Mouse (Mus musculus) adrenal gland, adult 8-10 months (tissue): ENCODE data around the gene S1pr3. TPM values are rescaled to one million over a fixed set of nuclear protein-coding genes. Genes with fewer than 3 reads are reported as not detected.
A peak's percentile ranks its signal among the peaks of the same experiment; 100 is the strongest.

Experiments used
- DNase-seq: peaks from one replicate; pipeline ENCODE4 v3.0.0; 2022
- total RNA-seq, 4 experiments: library from RNA; stranded (reverse); gene quantifications; 2 replicates each; pipeline ENCODE4 v1.2.4; 2022

The S1pr3 gene
- total RNA-seq: 10 to 100 TPM; 11.2 to 20.9 (median 14.8) TPM

- no peak for DNase-seq
Measured at GRCm38 (mm10) chr13:51408519-51409001, at the start of gene S1pr3. Gene S1pr3, plus strand, starts transcription at chr13:51408639.

GRCm38 (mm10) chr13:51360441-51360962 is 47.9 kb upstream of the S1pr3 start:
- no peak for DNase-seq

- DNase-seq: no peak
Measured at GRCm38 (mm10) chr13:51363390-51363789, 45.0 kb upstream of the S1pr3 start.

GRCm38 (mm10) chr13:51363985-51364384 is 44.5 kb upstream of the S1pr3 start:
- no peak for DNase-seq

GRCm38 (mm10) chr13:51365191-51365590 is 43.2 kb upstream of the S1pr3 start:
- no peak for DNase-seq

- DNase-seq: no peak
Measured at GRCm38 (mm10) chr13:51368346-51368745, 40.1 kb upstream of the S1pr3 start.

GRCm38 (mm10) chr13:51369354-51369753 is 39.1 kb upstream of the S1pr3 start:
- DNase-seq: no peak

- DNase-seq: no peak
Measured at GRCm38 (mm10) chr13:51373086-51373485, 35.4 kb upstream of the S1pr3 start.

- no peak for DNase-seq
Measured at GRCm38 (mm10) chr13:51374026-51374807, 34.2 kb upstream of the S1pr3 start.

GRCm38 (mm10) chr13:51378126-51378525 is 30.3 kb upstream of the S1pr3 start:
- DNase-seq: no peak

GRCm38 (mm10) chr13:51379596-51379995 is 28.8 kb upstream of the S1pr3 start:
- DNase-seq: no peak

GRCm38 (mm10) chr13:51381498-51381897 is 26.9 kb upstream of the S1pr3 start:
- no peak for DNase-seq

GRCm38 (mm10) chr13:51384899-51385298 is 23.5 kb upstream of the S1pr3 start:
- DNase-seq: no peak

- DNase-seq: no peak
Measured at GRCm38 (mm10) chr13:51387908-51388307, 20.5 kb upstream of the S1pr3 start.

- DNase-seq: no peak
Measured at GRCm38 (mm10) chr13:51390398-51390797, 18.0 kb upstream of the S1pr3 start.

- DNase-seq: no peak
Measured at GRCm38 (mm10) chr13:51391359-51391916, 17.0 kb upstream of the S1pr3 start.

- DNase-seq: no peak
Measured at GRCm38 (mm10) chr13:51392256-51392655, 16.2 kb upstream of the S1pr3 start.

GRCm38 (mm10) chr13:51397861-51398260 is 10.6 kb upstream of the S1pr3 start:
- no peak for DNase-seq

- DNase-seq: no peak
Measured at GRCm38 (mm10) chr13:51399562-51399961, 8.9 kb upstream of the S1pr3 start.

- DNase-seq: peak; percentile 80
Measured at GRCm38 (mm10) chr13:51400186-51400719, 8.2 kb upstream of the S1pr3 start.

- DNase-seq: no peak
Measured at GRCm38 (mm10) chr13:51400736-51401501, 7.5 kb upstream of the S1pr3 start.

GRCm38 (mm10) chr13:51404566-51404965 is 3.9 kb upstream of the S1pr3 start:
- DNase-seq: no peak
